Mouse (Mus musculus): Measurements from ENCODE around the gene Arpp19. TPM values are rescaled to one million over a fixed set of nuclear protein-coding genes. Genes with fewer than 3 reads are reported as not detected.

Arpp19 gene
- total RNA-seq, 2 experiments from 2014 or later = 129 to 153 TPM

- no peak for DNase-seq
- intact Hi-C loops (cut with DNase I) = no loop called here
These were observed 54.7 kb downstream of the Arpp19 start for GRCm38 (mm10) chr9:75092134-75092533.

- intact Hi-C loops (cut with DNase I) = no loop called here
- no peak for DNase-seq
These were observed 57.3 kb downstream of the Arpp19 start for GRCm38 (mm10) chr9:75094762-75095161.

GRCm38 (mm10) chr9:75098937-75099336, 61.5 kb downstream of the Arpp19 start:
- intact Hi-C loops (cut with DNase I) = no loop called here
- no peak for DNase-seq

- DNase-seq = no peak
- intact Hi-C loops (cut with DNase I) = no loop called here
These were observed 62.9 kb downstream of the Arpp19 start for GRCm38 (mm10) chr9:75100157-75100781.

GRCm38 (mm10) chr9:75102131-75102530, 64.7 kb downstream of the Arpp19 start:
- no peak for DNase-seq

More at GRCm38 (mm10) chr9:75102131-75102530, 64.7 kb downstream of the Arpp19 start:
- intact Hi-C loops (cut with DNase I) = no loop called here

Other genes starting within 250 kb of the Arpp19 start
- gene Onecut1, start 175.7 kb upstream of the Arpp19 start, total RNA-seq (2021) = not detected
- 10 to 100 TPM; 20.3 to 30.3 TPM for gene Fam214a, start 84.7 kb upstream of the Arpp19 start, total RNA-seq (2021)
- gene Myo5a, start 33.4 kb downstream of the Arpp19 start, total RNA-seq (2021) = 1 to 10 TPM; 9.2 to 9.9 TPM
- gene Myo5c, start 194.4 kb downstream of the Arpp19 start, total RNA-seq (2021) = 1 to 10 TPM; 7.3 to 9.9 TPM